Mouse (Mus musculus) large intestine, adult 2 months (tissue): ENCODE data around the gene Zscan4c. TPM values are rescaled to one million over a fixed set of nuclear protein-coding genes. Genes with fewer than 3 reads are reported as not detected.
"Not testable (repeated sequence)": the region's sequence is repeated elsewhere in the genome, so short reads cannot be mapped to it uniquely, and the experiment has no call there.

Source experiments
- DNase-seq: peaks from one replicate; pipeline ENCODE4 v3.0.0-alpha.2; 2012; ENCODE audit warnings: low read depth, low spot score
- WGBS: fragments of 180-500 bp; shearing (Covaris S2); methylation state at CpG from one replicate; pipeline ENCODE4 v1.1.7; 2018; 5-methylcytosine and 5-hydroxymethylcytosine counted together
- polyA plus RNA-seq: library from polyadenylated mRNA; depleted of rRNA; stranded (reverse); fragments of >200 nt; gene quantifications from 2 replicates; pipeline ENCODE4 v1.2.3, GENCODE M21; 2012; rRNA removed

The Zscan4c gene
- polyA plus RNA-seq = not detected in 2 replicates

GRCm38 (mm10) chr7:11005445-11005844 is at the start of gene Zscan4c:
Gene Zscan4c, plus strand, starts transcription at chr7:11005745.
- not testable (repeated sequence) for DNase-seq
- WGBS = 94% methylated on average over 4 of the region's 4 CpGs

Other genes with a start within 250 kb of the Zscan4c start
- not detected in 2 replicates for gene Zscan4b, start 100.7 kb upstream of the Zscan4c start, polyA plus RNA-seq
- not detected in 2 replicates for gene Zscan4-ps1, start 63.9 kb downstream of the Zscan4c start, polyA plus RNA-seq
- gene Zscan4d, start 160.4 kb downstream of the Zscan4c start, polyA plus RNA-seq = not detected in 2 replicates